In the genomic region with DNA sequence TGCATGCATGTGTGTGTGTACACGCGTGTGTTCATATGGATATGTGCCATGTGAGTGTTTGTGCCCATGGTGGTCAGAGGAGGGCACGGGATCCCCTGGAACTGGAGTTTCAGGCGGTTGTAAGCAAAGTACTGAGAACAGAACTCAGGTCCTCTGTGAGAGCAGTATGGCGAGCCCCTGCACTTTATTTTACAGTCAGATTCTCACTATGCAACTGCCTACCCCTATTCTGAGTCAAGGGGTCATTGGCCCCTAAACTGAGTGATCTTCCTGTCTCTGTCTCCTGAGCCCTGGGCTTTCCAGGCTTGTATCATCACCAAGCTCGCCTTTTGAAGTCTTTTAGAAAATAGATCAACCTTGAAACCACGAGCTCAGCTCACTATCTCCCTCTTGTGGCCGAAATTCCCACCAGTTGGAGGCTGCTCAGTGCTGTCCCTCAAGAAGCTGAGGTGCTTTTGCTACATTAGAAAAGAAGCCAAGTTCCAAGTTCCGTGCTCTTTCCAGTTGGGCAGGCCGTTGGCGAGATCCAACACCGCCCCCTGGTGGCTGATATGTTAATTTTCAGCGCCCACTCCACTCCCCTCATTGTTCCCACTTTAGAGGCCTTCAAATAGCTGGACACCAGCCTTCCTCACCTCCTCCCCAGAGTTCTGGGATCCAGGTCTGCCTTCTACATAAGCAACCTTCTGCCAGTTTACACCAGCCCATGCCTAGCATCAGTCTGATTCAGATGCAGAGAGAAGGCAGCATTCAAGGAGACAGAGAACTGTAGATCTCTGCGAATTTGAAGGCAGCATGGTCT, we compare ENCODE assay signal across 8 mouse cellular contexts. TPM values are rescaled to one million over a fixed set of nuclear protein-coding genes. Genes with fewer than 3 reads are reported as not detected.
DNase-seq lines count a peak whose midpoint lies in the region; ATAC-seq lines count a peak whose summit lies in the region.

No protein-coding gene starts in this region.

- no peaks in the 10 kb centered on the region for H3K36me3 ChIP-seq in heart, embryonic 11.5 days (ENCODE audit: control insufficient read depth, insufficient read depth, low read length)
- no peaks in the 10 kb centered on the region for H3K36me3 ChIP-seq in midbrain, embryonic 13.5 days

- H3K4me3 ChIP-seq in heart, embryonic 11.5 days (ENCODE audit: low read depth, low read length) = no peak overlapping the region
- H3K4me3 ChIP-seq in midbrain, embryonic 13.5 days (replicated peaks) = no peak overlapping the region

- H3K27ac ChIP-seq in heart, embryonic 11.5 days (ENCODE audit: low read depth, low read length) = no peak overlapping the region
- no peak overlapping the region for H3K27ac ChIP-seq in midbrain, embryonic 13.5 days

- intact Hi-C loops in left cerebral cortex, postnatal 4 days (cut with DNase I) = loop anchor here (5.0 kb wide), 1 partner anchor 115 kb away; no protein-coding TSS in a partner anchor

- H3K9ac ChIP-seq in heart, embryonic 11.5 days (ENCODE audit: low read depth, low read length) = no peak overlapping the region
- no peak overlapping the region for H3K9ac ChIP-seq in midbrain, embryonic 13.5 days (replicated peaks)

- WGBS in heart, embryonic 11.5 days (ENCODE audit: insufficient replicate concordance) = 44% methylated on average over 14 of the region's 14 CpGs
- WGBS in midbrain, embryonic 13.5 days = 53% methylated on average over 14 of the region's 14 CpGs

- H3K4me2 ChIP-seq in heart, embryonic 11.5 days = no peak overlapping the region
- H3K4me2 ChIP-seq in midbrain, embryonic 13.5 days (replicated peaks) = no peak overlapping the region

- ATAC-seq in heart, embryonic 11.5 days (replicated peaks; ENCODE audit: insufficient number of reproducible peaks, low FRiP score, low TSS enrichment) = no peak; the same call in 1 of the 2 replicates
- peak; percentile 58; the same call in 1 of the 2 replicates for ATAC-seq in midbrain, embryonic 13.5 days

- H3K27me3 ChIP-seq in heart, embryonic 11.5 days (ENCODE audit: control insufficient read depth, insufficient read depth, low read length) = no peaks in the 10 kb centered on the region
- no peaks in the 10 kb centered on the region for H3K27me3 ChIP-seq in midbrain, embryonic 13.5 days

- H3K4me1 ChIP-seq in heart, embryonic 11.5 days (ENCODE audit: control insufficient read depth, insufficient read depth, low read length) = no peaks in the 10 kb centered on the region
- H3K4me1 ChIP-seq in midbrain, embryonic 13.5 days (replicated peaks) = no peaks in the 10 kb centered on the region; the same call in 1 of the 2 replicates

- DNase-seq in heart, adult 11 months = peak; percentile 97
- DNase-seq in embryo, embryonic 10.5 days (ENCODE audit: low spot score) = peak; percentile 85
- peak; percentile 68 to 75 for DNase-seq in gastrocnemius, postnatal 4 days (ENCODE audit: low spot score in 2 of 2)
- peak; percentile 75 for DNase-seq in kidney, adult 18-20 months
- DNase-seq in left cerebral cortex, postnatal 4 days = peak; percentile 71
- peak; percentile 63 for DNase-seq in spleen, adult 12 weeks (ENCODE audit: low spot score)

- H3K9me3 ChIP-seq in heart, embryonic 11.5 days (replicated peaks; ENCODE audit: control insufficient read depth, low read length) = no peaks in the 10 kb centered on the region
- no peaks in the 10 kb centered on the region for H3K9me3 ChIP-seq in midbrain, embryonic 13.5 days

RNA-seq across cellular contexts. Expression of a gene that starts 16.4 kb away (rescaled TPM):
- not detected in 2 replicates for polyA plus RNA-seq in heart, embryonic 11.5 days (2014; fragmentation: Nextera tagmentation; extraction: Ambion mirVana)
- total RNA-seq in gastrocnemius, postnatal 4 days (2021) = not detected
- not detected for total RNA-seq in left cerebral cortex, postnatal 4 days (2021)
- polyA plus RNA-seq in midbrain, embryonic 13.5 days (2015; fragmentation: Nextera tagmentation; extraction: Ambion mirVana) = not detected in 2 replicates

RNA-seq across cellular contexts. Expression of a gene that starts 29.9 kb away (rescaled TPM):
- 19.5 and 22.4 TPM in 2 replicates for polyA plus RNA-seq in heart, embryonic 11.5 days (2014; fragmentation: Nextera tagmentation; extraction: Ambion mirVana)
- total RNA-seq in gastrocnemius, postnatal 4 days (2021) = 10 to 100 TPM; 13.0 to 15.6 TPM
- 10 to 100 TPM; 10.1 to 11.3 TPM for total RNA-seq in left cerebral cortex, postnatal 4 days (2021)
- 13.0 and 14.3 TPM in 2 replicates for polyA plus RNA-seq in midbrain, embryonic 13.5 days (2015; fragmentation: Nextera tagmentation; extraction: Ambion mirVana)

RNA-seq across cellular contexts. Expression of a gene that starts 32.8 kb away (rescaled TPM):
- polyA plus RNA-seq in heart, embryonic 11.5 days (2014; fragmentation: Nextera tagmentation; extraction: Ambion mirVana) = 8.5 and 8.8 TPM in 2 replicates
- 10 to 100 TPM; 16.1 to 17.0 TPM for total RNA-seq in gastrocnemius, postnatal 4 days (2021)
- 1 to 10 TPM; 2.9 to 4.2 TPM for total RNA-seq in left cerebral cortex, postnatal 4 days (2021)
- polyA plus RNA-seq in midbrain, embryonic 13.5 days (2015; fragmentation: Nextera tagmentation; extraction: Ambion mirVana) = 1.5 and 2.0 TPM in 2 replicates

RNA-seq across cellular contexts. Expression of a gene that starts 36.0 kb away (rescaled TPM):
- 0.24 TPM in 1 of 2 replicates, not detected in the other for polyA plus RNA-seq in heart, embryonic 11.5 days (2014; fragmentation: Nextera tagmentation; extraction: Ambion mirVana)
- total RNA-seq in gastrocnemius, postnatal 4 days (2021) = under 1 TPM; 0.31 to 0.32 TPM
- not detected for total RNA-seq in left cerebral cortex, postnatal 4 days (2021)
- polyA plus RNA-seq in midbrain, embryonic 13.5 days (2015; fragmentation: Nextera tagmentation; extraction: Ambion mirVana) = not detected in 2 replicates
